Mouse (Mus musculus) spleen, adult 2 months (tissue): Measurements from ENCODE around the gene Treml4. TPM values are rescaled to one million over a fixed set of nuclear protein-coding genes. Genes with fewer than 3 reads are reported as not detected.

Experiments used
- DNase-seq, 2 experiments: peaks; one replicate each; pipeline versions ENCODE4 v3.0.0 to v3.0.0-alpha.2; 2012 to 2021; ENCODE audit warnings: low spot score in 2 of 2, low read depth in 1 of 2
- H3K27ac ChIP-seq: fragments of 200-500 bp; 2 replicates; pipeline ENCODE4 v1.5.1; 2012; ENCODE audit warnings: low read length, inconsistent platforms; ENCODE audit not compliant: insufficient read depth
- H3K27me3 ChIP-seq: fragments of 200-500 bp; 2 replicates; pipeline ENCODE4 v1.6.1; 2012; ENCODE audit warnings: mild to moderate bottlenecking, moderate library complexity, low read length, inconsistent platforms; ENCODE audit not compliant: control insufficient read depth, insufficient read depth
- H3K36me3 ChIP-seq: fragments of 200-500 bp; 2 replicates; pipeline ENCODE4 v1.6.1; 2012; ENCODE audit warnings: mild to moderate bottlenecking, low read length, inconsistent platforms; ENCODE audit not compliant: control insufficient read depth, insufficient read depth
- H3K4me1 ChIP-seq: fragments of 200-500 bp; 2 replicates; pipeline ENCODE4 v1.6.1; 2011; ENCODE audit warnings: inconsistent platforms; ENCODE audit not compliant: control insufficient read depth, insufficient read depth, insufficient read length
- H3K4me3 ChIP-seq: fragments of 200-500 bp; 2 replicates; pipeline ENCODE4 v1.5.1; 2011; ENCODE audit warnings: mild to moderate bottlenecking, inconsistent platforms; ENCODE audit not compliant: insufficient read depth, insufficient read length; ENCODE audit errors: extremely low read depth
- CTCF ChIP-seq: fragments of 200-500 bp; IDR thresholded peaks from 2 replicates; pipeline ENCODE4 v1.5.1; 2011; ENCODE audit warnings: mild to moderate bottlenecking, inconsistent platforms; ENCODE audit not compliant: insufficient read depth, insufficient read length, insufficient replicate concordance; ENCODE audit errors: extremely low read depth
- POLR2A ChIP-seq: fragments of 200-500 bp; IDR thresholded peaks from 2 replicates; pipeline ENCODE4 v1.6.1; 2011; ENCODE audit warnings: low read depth, low read length, inconsistent platforms
- WGBS: fragments of 180-500 bp; shearing (Covaris S2); methylation state at CpG from one replicate; pipeline ENCODE4 v1.1.7; 2018; 5-methylcytosine and 5-hydroxymethylcytosine counted together
- polyA plus RNA-seq: library from polyadenylated mRNA; depleted of rRNA; stranded (reverse); fragments of >200 nt; gene quantifications from 2 replicates; pipeline ENCODE4 v1.2.3, GENCODE M21; 2012

Gene Treml4
- polyA plus RNA-seq, 1 experiment, result 50.6 TPM

- H3K4me1 ChIP-seq, result no peaks in the 10 kb centered on the region; the same call in 1 of the 2 replicates
- H3K4me3 ChIP-seq, result no peak overlapping the region
- TF ChIP-seq POLR2A (no peak), CTCF (no peak)
- H3K27ac ChIP-seq, result no peak overlapping the region
- DNase-seq, result no peak
- 89% methylated on average over 4 of the region's 4 CpGs for WGBS
- H3K36me3 ChIP-seq, result no peaks in the 10 kb centered on the region
- no peaks in the 10 kb centered on the region for H3K27me3 ChIP-seq
Measured at GRCm38 (mm10) chr17:48272598-48272997, 8.5 kb downstream of the Treml4 start.

DNA sequence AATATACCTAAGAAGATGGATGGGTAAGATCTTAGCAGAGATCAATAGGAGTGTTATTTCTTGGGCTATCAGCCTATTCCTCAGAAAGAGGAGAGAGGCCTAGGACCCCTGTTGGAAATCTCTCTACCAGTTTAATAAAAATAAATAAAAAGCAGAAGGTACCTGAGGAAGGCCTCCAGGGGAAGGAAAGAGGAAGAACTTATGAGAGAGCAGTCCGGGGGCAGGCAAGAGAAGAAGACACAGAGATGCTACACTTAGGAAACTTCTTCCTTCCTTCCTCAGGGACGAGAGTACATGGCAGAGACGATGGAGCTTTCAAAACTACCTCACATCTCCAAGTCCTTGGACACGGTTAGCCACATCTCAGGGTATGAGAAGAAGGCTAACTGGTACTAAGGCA is 10.0 kb downstream of the Treml4 start:
- no peaks in the 10 kb centered on the region; the same call in 1 of the 2 replicates for H3K4me1 ChIP-seq
- no peak for DNase-seq
- H3K36me3 ChIP-seq, result no peaks in the 10 kb centered on the region
- H3K27ac ChIP-seq, result no peak overlapping the region
- WGBS, result 45% methylated on average over 4 of the region's 4 CpGs
- H3K27me3 ChIP-seq, result no peaks in the 10 kb centered on the region
- no peak overlapping the region for H3K4me3 ChIP-seq
- TF ChIP-seq CTCF (no peak), POLR2A (no peak)

DNA sequence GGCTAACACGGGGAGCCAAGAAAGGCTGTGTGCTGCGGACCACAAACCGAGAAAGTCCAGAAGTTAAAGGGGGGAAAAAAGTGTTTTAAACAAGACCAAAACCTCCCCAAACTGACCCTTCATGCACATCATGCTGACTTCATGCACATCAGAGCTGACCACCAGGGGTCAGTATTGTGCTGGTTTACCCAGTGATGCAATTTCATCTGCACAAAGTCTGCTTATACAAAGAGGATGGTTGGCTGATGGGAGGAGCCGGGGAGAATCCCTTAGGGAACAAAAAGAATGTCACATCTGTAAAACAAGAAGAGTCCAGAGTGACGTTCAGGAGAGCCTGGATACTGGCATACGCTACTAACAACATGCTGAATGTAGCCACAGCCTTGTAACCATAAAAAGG is 10.8 kb downstream of the Treml4 start:
- no peak overlapping the region for H3K4me3 ChIP-seq
- no peaks in the 10 kb centered on the region for H3K36me3 ChIP-seq
- peak; percentile 63 to 80 for DNase-seq
- 29% methylated on average over 6 of the region's 6 CpGs for WGBS
- no peaks in the 10 kb centered on the region; the same call in 1 of the 2 replicates for H3K4me1 ChIP-seq
- no peaks in the 10 kb centered on the region for H3K27me3 ChIP-seq
- peak; percentile 88; the same call in 1 of the 2 replicates for TF ChIP-seq CTCF
- no peak for TF ChIP-seq POLR2A
- no peak overlapping the region for H3K27ac ChIP-seq

DNA sequence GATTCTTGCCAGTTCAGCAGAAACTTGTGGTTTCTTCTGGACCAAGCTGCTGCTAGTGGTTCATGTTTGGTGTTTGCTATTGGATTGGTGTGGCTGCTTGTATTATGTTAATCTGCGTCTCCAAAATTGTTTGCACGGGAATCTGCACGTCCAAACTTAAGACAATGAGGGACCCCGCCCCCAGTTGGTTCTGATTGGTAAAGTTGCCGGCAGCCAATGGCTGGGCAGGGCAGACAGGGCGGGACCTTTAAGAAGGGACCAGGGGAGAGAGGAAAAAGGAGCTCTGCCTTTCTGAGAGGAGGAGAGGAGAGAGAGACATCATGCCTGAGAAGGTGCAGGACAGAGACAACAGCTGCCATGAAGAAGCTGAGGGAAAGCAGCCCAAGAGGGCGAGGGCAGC is 11.6 kb downstream of the Treml4 start:
- H3K27ac ChIP-seq, result no peak overlapping the region
- no peak for TF ChIP-seq POLR2A
- no peak for TF ChIP-seq CTCF
- WGBS, result 71% methylated on average over 7 of the region's 7 CpGs
- no peak for DNase-seq
- H3K27me3 ChIP-seq, result no peaks in the 10 kb centered on the region
- H3K4me3 ChIP-seq, result no peak overlapping the region
- no peaks in the 10 kb centered on the region; the same call in 1 of the 2 replicates for H3K4me1 ChIP-seq
- H3K36me3 ChIP-seq, result no peaks in the 10 kb centered on the region

- TF ChIP-seq CTCF, result no peak
- TF ChIP-seq POLR2A, result no peak
- Histone ChIP-seq H3K4me1 (no peaks in the 10 kb centered on the region; the same call in 1 of the 2 replicates), H3K4me3 (no peak overlapping the region), H3K27ac (peak overlapping the region; percentile 31; the same call in 1 of the 2 replicates), H3K36me3 (no peaks in the 10 kb centered on the region), H3K27me3 (no peaks in the 10 kb centered on the region)
- no peak for DNase-seq
Measured at GRCm38 (mm10) chr17:48278381-48278780, 14.3 kb downstream of the Treml4 start.

DNA sequence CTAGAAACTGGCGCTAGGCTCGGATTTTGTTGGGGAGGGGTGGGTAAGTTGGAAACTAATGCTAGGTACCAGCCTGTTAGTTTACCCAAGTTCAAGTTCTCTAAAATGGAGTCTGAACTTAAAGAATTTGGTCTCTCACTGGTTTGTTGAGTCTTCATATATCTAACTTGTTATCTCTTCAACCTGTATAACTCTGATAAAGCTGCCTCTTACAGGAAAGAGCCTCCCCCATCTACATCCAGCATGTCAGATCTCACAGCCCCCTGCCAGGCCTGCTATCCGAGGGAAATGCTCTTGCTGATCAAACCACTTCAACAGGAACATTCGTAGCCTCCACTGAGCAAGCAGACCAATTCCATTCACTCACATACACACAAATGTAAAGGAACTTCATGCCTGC is 14.9 kb downstream of the Treml4 start:
- Histone ChIP-seq H3K4me3 (no peak overlapping the region), H3K4me1 (no peaks in the 10 kb centered on the region; the same call in 1 of the 2 replicates), H3K27me3 (no peaks in the 10 kb centered on the region), H3K36me3 (no peaks in the 10 kb centered on the region), H3K27ac (no peak overlapping the region)
- no peak for TF ChIP-seq CTCF
- no peak for DNase-seq
- 84% methylated on average over 4 of the region's 4 CpGs for WGBS

- Histone ChIP-seq H3K36me3 (no peaks in the 10 kb centered on the region), H3K27me3 (no peaks in the 10 kb centered on the region), H3K4me3 (no peak overlapping the region; the same call in 1 of the 2 replicates), H3K4me1 (no peaks in the 10 kb centered on the region; the same call in 1 of the 2 replicates), H3K27ac (no peak overlapping the region)
- 44% methylated on average over 18 of the region's 18 CpGs for WGBS
- TF ChIP-seq POLR2A, result no peak
- TF ChIP-seq CTCF, result no peak
- DNase-seq, result no peak
Measured at GRCm38 (mm10) chr17:48280943-48281738, 17.0 kb downstream of the Treml4 start.
